Mouse (Mus musculus): ENCODE results near the gene Zdhhc16. TPM values are rescaled to one million over a fixed set of nuclear protein-coding genes. Genes with fewer than 3 reads are reported as not detected.
A peak's percentile ranks its signal among the peaks of the same experiment; 100 is the strongest.

Zdhhc16 gene
- polyA plus RNA-seq, 1 experiment from 2014 or later: 92.5 TPM

DNA sequence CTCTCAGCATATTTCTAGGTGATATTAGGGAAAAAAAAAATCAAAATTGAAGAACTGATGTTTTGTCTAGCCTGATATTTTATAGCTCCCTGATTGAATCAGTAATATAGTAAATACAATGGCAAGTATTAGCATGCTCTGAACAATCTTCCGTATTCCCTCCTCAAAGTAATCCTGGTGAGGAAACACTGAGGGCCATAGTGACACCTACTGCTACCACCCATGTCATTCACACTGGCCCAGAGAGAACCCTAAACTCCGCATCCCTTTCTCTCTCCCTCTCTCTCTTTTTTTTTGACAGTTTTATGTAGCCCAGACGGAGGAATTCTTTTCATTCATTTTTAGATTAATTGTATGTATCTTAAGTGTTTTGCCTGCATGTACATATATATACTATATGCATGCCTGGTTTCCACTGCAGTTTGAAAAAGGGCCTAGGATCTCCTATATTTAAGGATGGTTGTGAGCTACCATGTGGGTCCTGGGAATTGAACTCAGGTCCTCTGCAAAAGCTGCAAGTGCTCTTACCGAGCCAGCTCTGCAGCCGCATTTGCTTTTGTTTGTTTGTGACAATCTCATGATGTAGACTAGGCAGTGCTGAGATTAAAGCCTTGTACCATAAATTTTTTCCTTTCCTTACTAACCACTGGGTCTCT, 12.7 kb upstream of the Zdhhc16 start:
- H3K4me3 ChIP-seq: no peak overlapping the region
- DNase-seq (ENCODE audit: low spot score): no peak
- H3K4me1 ChIP-seq (replicated peaks): no peaks in the 10 kb centered on the region
- H3K36me3 ChIP-seq: peaks cover 87% of the 10 kb centered on the region
- H3K27ac ChIP-seq: no peak overlapping the region
- H3K27me3 ChIP-seq (ENCODE audit: insufficient read depth, poor library complexity, severe bottlenecking): no peaks in the 10 kb centered on the region
- WGBS: 82% methylated on average over 5 of the region's 5 CpGs
- no peaks in the 10 kb centered on the region for H3K9me3 ChIP-seq

- DNase-seq (ENCODE audit: low spot score): peak; percentile 13
- H3K36me3 ChIP-seq: peaks cover 51% of the 10 kb centered on the region
- no peaks in the 10 kb centered on the region for H3K27me3 ChIP-seq (ENCODE audit: insufficient read depth, poor library complexity, severe bottlenecking)
- H3K27ac ChIP-seq: peak overlapping the region; percentile 92
- peak overlapping the region; percentile 91 for H3K4me3 ChIP-seq
- no peaks in the 10 kb centered on the region for H3K9me3 ChIP-seq
- WGBS: under 1% methylated on average over 28 of the region's 28 CpGs
- H3K4me1 ChIP-seq (replicated peaks): peaks cover 22% of the 10 kb centered on the region
These were observed 594 bp upstream of the Zdhhc16 start for GRCm38 (mm10) chr19:41932686-41933085.

DNA sequence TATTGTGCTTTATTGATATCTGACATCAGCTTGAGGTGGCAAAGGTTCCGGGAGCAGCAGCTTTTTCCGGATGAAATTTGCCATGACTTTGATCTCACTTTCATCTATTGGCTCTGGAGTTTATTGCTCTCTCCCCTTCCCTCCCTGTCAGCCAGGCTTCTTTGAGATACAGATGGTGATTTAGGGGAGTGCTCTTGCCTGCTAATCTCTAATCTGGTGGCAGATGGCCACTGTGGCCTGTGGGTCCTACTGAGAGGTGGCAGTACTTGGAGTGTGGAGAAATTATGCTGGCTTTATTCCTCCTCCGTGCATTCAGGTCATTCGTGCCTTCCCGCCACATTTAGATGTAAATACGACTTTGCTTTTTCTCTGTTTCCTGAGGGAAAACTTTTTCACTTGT, 844 bp downstream of the Zdhhc16 start:
- H3K27me3 ChIP-seq (ENCODE audit: insufficient read depth, poor library complexity, severe bottlenecking): no peaks in the 10 kb centered on the region
- H3K9me3 ChIP-seq: no peaks in the 10 kb centered on the region
- H3K36me3 ChIP-seq: peaks cover 53% of the 10 kb centered on the region
- H3K4me3 ChIP-seq: peak overlapping the region; percentile 91
- 45% methylated on average over 6 of the region's 6 CpGs for WGBS
- H3K27ac ChIP-seq: peak overlapping the region; percentile 92
- no peak for DNase-seq (ENCODE audit: low spot score)
- H3K4me1 ChIP-seq (replicated peaks): peaks cover 22% of the 10 kb centered on the region

- Histone ChIP-seq H3K4me3 (no peak overlapping the region), H3K36me3 (peaks cover 54% of the 10 kb centered on the region), H3K4me1 (replicated peaks) (peaks cover 22% of the 10 kb centered on the region), H3K9me3 (no peaks in the 10 kb centered on the region), H3K27ac (no peak overlapping the region), H3K27me3 (ENCODE audit: insufficient read depth, poor library complexity, severe bottlenecking) (no peaks in the 10 kb centered on the region)
- DNase-seq (ENCODE audit: low spot score): no peak
- 95% methylated on average over 1 of the region's 1 CpGs for WGBS
These were observed 2.6 kb downstream of the Zdhhc16 start for GRCm38 (mm10) chr19:41935921-41936320.

DNA sequence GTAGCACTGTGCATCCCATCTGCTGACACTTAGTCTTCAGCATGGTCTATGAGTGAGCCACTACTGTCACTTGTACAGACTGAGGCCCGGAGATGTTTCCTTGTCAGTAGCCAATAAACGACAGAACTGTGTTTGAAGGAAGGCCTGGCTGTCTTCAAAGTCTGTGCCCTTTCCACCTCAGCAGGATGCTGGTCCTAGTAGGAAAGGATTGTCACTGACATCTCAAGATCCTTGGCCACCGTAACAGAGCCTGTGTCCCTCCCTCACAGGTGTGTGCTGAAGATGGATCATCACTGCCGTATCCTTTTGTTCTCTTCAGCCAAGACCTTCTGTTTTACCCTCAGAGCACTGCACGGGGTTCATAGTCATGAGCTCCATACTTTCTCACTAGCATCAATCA, 5.3 kb downstream of the Zdhhc16 start:
- Histone ChIP-seq H3K9me3 (no peaks in the 10 kb centered on the region), H3K4me3 (no peak overlapping the region), H3K4me1 (replicated peaks) (peaks cover 13% of the 10 kb centered on the region), H3K27ac (no peak overlapping the region), H3K36me3 (peaks cover 75% of the 10 kb centered on the region), H3K27me3 (ENCODE audit: insufficient read depth, poor library complexity, severe bottlenecking) (no peaks in the 10 kb centered on the region)
- WGBS: 93% methylated on average over 5 of the region's 5 CpGs
- no peak for DNase-seq (ENCODE audit: low spot score)

DNA sequence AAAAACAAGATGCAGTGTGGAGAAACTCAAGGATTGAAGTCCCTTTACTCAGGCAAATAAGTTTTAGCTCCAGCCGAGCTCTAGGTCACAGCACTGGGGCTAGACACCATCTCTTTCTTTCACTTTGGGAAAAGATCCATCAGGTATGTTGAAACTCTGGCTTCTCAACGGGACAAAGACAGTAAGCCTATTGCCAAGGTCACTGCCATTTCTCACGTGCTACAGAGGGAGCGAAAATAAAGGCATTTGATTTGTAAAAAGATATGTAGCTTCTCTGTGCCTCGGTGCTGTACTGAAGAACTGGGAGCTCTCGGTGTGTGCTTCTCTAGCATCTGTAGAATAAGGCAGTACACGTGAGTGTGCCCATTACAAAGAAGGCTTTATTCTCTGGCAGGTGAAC, 10.6 kb downstream of the Zdhhc16 start:
- Histone ChIP-seq H3K4me3 (no peak overlapping the region), H3K27ac (no peak overlapping the region), H3K9me3 (peaks cover 7% of the 10 kb centered on the region; the same call in 1 of the 2 replicates), H3K27me3 (ENCODE audit: insufficient read depth, poor library complexity, severe bottlenecking) (no peaks in the 10 kb centered on the region), H3K4me1 (replicated peaks) (no peaks in the 10 kb centered on the region), H3K36me3 (peaks cover 98% of the 10 kb centered on the region)
- 88% methylated on average over 7 of the region's 7 CpGs for WGBS
- no peak for DNase-seq (ENCODE audit: low spot score)

GRCm38 (mm10) chr19:41952287-41952686, 19.0 kb downstream of the Zdhhc16 start:
- Histone ChIP-seq H3K36me3 (peaks cover 99% of the 10 kb centered on the region), H3K4me3 (no peak overlapping the region), H3K27ac (no peak overlapping the region), H3K9me3 (no peaks in the 10 kb centered on the region), H3K4me1 (replicated peaks) (no peaks in the 10 kb centered on the region), H3K27me3 (ENCODE audit: insufficient read depth, poor library complexity, severe bottlenecking) (no peaks in the 10 kb centered on the region)
- no peak for DNase-seq (ENCODE audit: low spot score)
- 80% methylated on average over 4 of the region's 4 CpGs for WGBS

GRCm38 (mm10) chr19:41953574-41953973, 20.3 kb downstream of the Zdhhc16 start:
- Histone ChIP-seq H3K27ac (no peak overlapping the region), H3K27me3 (ENCODE audit: insufficient read depth, poor library complexity, severe bottlenecking) (no peaks in the 10 kb centered on the region), H3K4me3 (no peak overlapping the region), H3K4me1 (replicated peaks) (no peaks in the 10 kb centered on the region), H3K9me3 (no peaks in the 10 kb centered on the region), H3K36me3 (peaks cover 99% of the 10 kb centered on the region)
- DNase-seq (ENCODE audit: low spot score): no peak
- WGBS: 90% methylated on average over 3 of the region's 3 CpGs

DNA sequence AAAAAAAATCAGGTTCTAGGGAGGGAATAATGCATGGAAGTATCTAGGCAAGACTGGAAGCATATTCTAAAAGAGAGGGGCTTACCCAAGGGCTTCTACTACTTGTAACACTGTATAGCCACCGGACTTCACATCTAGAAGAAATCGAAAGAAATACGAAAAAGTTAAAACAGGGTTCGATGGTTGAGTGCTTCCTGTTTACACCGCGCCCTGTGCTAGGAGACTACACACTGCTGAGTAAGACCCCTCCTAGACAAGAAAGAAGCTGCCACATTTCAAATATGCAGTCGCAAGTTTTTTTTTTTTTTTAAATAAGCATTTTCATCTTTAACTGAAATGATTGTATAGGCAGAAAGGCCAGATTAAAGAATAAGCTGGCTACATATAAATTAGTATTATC, 36.3 kb downstream of the Zdhhc16 start:
- H3K27me3 ChIP-seq (ENCODE audit: insufficient read depth, poor library complexity, severe bottlenecking): no peaks in the 10 kb centered on the region
- no peaks in the 10 kb centered on the region for H3K9me3 ChIP-seq
- 97% methylated on average over 7 of the region's 7 CpGs for WGBS
- no peak overlapping the region for H3K4me3 ChIP-seq
- H3K36me3 ChIP-seq: peaks cover 54% of the 10 kb centered on the region
- DNase-seq (ENCODE audit: low spot score): no peak
- H3K4me1 ChIP-seq (replicated peaks): peaks cover 9% of the 10 kb centered on the region
- no peak overlapping the region for H3K27ac ChIP-seq

- Histone ChIP-seq H3K9me3 (no peaks in the 10 kb centered on the region), H3K4me3 (no peak overlapping the region), H3K27ac (0 out of 2 replicates have a peak overlapping the region, but pooled peaks have one; percentile 30), H3K27me3 (ENCODE audit: insufficient read depth, poor library complexity, severe bottlenecking) (no peaks in the 10 kb centered on the region), H3K36me3 (peaks cover 20% of the 10 kb centered on the region), H3K4me1 (replicated peaks) (peaks cover 14% of the 10 kb centered on the region)
- DNase-seq (ENCODE audit: low spot score): no peak
- 65% methylated on average over 13 of the region's 13 CpGs for WGBS
These were observed 40.9 kb downstream of the Zdhhc16 start for GRCm38 (mm10) chr19:41973891-41974794.

GRCm38 (mm10) chr19:41980422-41980818, 47.1 kb downstream of the Zdhhc16 start:
- Histone ChIP-seq H3K27ac (peak overlapping the region; percentile 92), H3K4me3 (peak overlapping the region; percentile 91), H3K27me3 (ENCODE audit: insufficient read depth, poor library complexity, severe bottlenecking) (peaks cover 21% of the 10 kb centered on the region), H3K4me1 (replicated peaks) (peaks cover 37% of the 10 kb centered on the region), H3K9me3 (no peaks in the 10 kb centered on the region), H3K36me3 (peaks cover 6% of the 10 kb centered on the region; the same call in 1 of the 2 replicates)
- no peak for DNase-seq (ENCODE audit: low spot score)
- WGBS: under 1% methylated on average over 16 of the region's 16 CpGs

- Histone ChIP-seq H3K4me3 (peak within 1 kb of the TSS; percentile 91), H3K27me3 (ENCODE audit: insufficient read depth, poor library complexity, severe bottlenecking) (peaks cover 21% of the 10 kb centered on the region), H3K9me3 (no peaks in the 10 kb centered on the region), H3K4me1 (replicated peaks) (peaks cover 37% of the 10 kb centered on the region), H3K36me3 (peaks cover 3% of the 10 kb centered on the region; the same call in 1 of the 2 replicates), H3K27ac (peak within 1 kb of the TSS; percentile 92)
- WGBS: under 1% methylated on average over 68 of the region's 68 CpGs
- DNase-seq (ENCODE audit: low spot score): peak; percentile 99
These were observed 47.7 kb downstream of the Zdhhc16 start, which contains the start of gene Mms19 for GRCm38 (mm10) chr19:41980819-41981594. Gene Mms19 (minus strand): TSS chr19:41981157.
